Mouse (Mus musculus): Measurements from ENCODE around the gene Aloxe3. TPM values are rescaled to one million over a fixed set of nuclear protein-coding genes. Genes with fewer than 3 reads are reported as not detected.

Gene Aloxe3
- total RNA-seq (2014; rRNA removed) (10.0 and 11.6 TPM in 2 replicates), polyA plus RNA-seq (2015; fragmentation: Nextera tagmentation; extraction: Ambion mirVana) (8.5 and 14.9 TPM in 2 replicates)

DNA sequence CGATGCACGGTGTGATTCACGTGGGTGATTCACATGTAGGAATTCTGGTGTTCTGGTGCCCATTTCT is at the start of gene Aloxe3:
TSS of gene Aloxe3 (plus strand) at position 45 of the 67 bp plus-strand sequence.
- Histone ChIP-seq H3K9ac (peak within 1 kb of the TSS; percentile 59), H3K27me3 (ENCODE audit: insufficient read depth, low read length) (no peaks in the 10 kb centered on the region), H3K4me2 (ENCODE audit: low read depth) (peak within 1 kb of the TSS; percentile 62), H3K4me1 (ENCODE audit: insufficient read depth) (peaks cover 3% of the 10 kb centered on the region), H3K27ac (ENCODE audit: low read depth, low read length) (peak within 1 kb of the TSS; percentile 85), H3K4me3 (ENCODE audit: low read depth, low read length) (peak within 1 kb of the TSS; percentile 56), H3K36me3 (ENCODE audit: insufficient read depth) (no peaks in the 10 kb centered on the region), H3K9me3 (ENCODE audit: low read length) (no peaks in the 10 kb centered on the region)
- no peak for ATAC-seq
- WGBS, result 0% methylated on average over 3 of the region's 3 CpGs
- no peak for DNase-seq
- no peak for TF ChIP-seq CTCF (IDR thresholded peaks at IDR 0.05; ENCODE audit: low read depth)

DNA sequence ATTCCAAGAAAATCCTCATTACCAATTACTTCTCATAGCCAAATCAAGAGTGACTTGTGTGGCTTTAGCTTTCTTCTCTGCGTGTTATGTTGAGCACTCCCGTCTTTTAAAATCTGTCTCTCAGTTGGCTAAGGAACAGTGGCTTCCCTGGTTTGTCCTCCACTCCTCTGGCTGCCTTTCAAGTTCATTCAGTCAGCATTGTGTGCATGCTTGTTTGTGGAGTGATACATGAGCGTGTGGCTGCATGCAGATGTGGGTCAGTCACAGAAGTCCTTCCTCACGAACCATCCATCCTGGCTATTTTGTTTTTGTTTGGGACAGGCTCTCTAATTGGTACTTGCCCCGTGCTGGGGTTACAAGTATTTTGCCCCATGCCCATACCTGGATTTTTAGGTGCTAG is 49.1 kb upstream of the Aloxe3 start:
- Histone ChIP-seq H3K9me3 (ENCODE audit: low read length) (no peaks in the 10 kb centered on the region), H3K4me2 (ENCODE audit: low read depth) (no peak overlapping the region), H3K27ac (ENCODE audit: low read depth, low read length) (no peak overlapping the region), H3K4me3 (ENCODE audit: low read depth, low read length) (no peak overlapping the region), H3K27me3 (ENCODE audit: insufficient read depth, low read length) (no peaks in the 10 kb centered on the region), H3K4me1 (ENCODE audit: insufficient read depth) (peaks cover 7% of the 10 kb centered on the region), H3K36me3 (ENCODE audit: insufficient read depth) (no peaks in the 10 kb centered on the region), H3K9ac (no peak overlapping the region)
- ATAC-seq (no peak), DNase-seq (no peak)
- no peak for TF ChIP-seq CTCF (IDR thresholded peaks at IDR 0.05; ENCODE audit: low read depth)
- WGBS, result 30% methylated on average over 5 of the region's 5 CpGs

DNA sequence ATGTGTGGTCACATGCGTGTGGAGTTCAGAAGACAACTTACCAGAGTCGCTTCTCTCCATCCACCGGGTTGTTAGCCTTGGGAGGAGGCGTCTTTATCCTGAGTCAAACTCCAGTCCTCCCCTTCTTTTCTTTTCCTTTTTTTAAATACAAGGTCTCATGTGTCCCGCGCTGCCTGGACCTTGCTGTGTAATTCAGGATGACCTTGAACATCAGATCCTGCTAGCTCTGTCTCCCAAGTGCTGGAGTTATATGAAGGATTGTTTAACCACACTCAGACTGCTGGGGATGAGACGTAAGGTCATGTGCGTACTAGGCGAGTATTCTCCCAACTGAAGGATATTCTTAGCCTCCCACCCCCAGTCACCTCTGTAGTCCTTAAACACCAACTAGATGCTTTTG is 48.4 kb upstream of the Aloxe3 start:
- 90% methylated on average over 9 of the region's 9 CpGs for WGBS

DNA sequence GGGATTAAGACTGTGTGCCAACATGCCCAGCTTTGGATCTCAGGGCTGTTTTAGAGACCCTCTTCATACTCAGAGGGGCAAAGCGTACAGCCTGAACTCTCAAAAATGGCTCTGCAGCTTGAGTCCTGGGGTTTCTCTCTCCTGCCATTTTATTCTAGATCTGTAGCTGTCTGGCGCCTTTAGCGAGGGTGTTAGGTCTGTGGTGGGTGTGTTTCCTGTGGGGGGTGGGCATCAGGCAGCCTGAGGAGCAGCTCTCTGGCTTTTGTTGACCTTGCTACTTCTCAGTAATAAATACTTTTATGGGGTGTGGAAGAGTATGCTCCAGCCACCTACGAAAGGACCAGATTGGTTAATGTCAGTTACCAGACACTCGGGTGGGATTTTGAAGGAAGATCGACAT is 47.7 kb upstream of the Aloxe3 start:
- Histone ChIP-seq H3K4me1 (ENCODE audit: insufficient read depth) (no peaks in the 10 kb centered on the region), H3K4me2 (ENCODE audit: low read depth) (no peak overlapping the region), H3K27me3 (ENCODE audit: insufficient read depth, low read length) (no peaks in the 10 kb centered on the region), H3K9ac (no peak overlapping the region), H3K36me3 (ENCODE audit: insufficient read depth) (no peaks in the 10 kb centered on the region), H3K9me3 (ENCODE audit: low read length) (no peaks in the 10 kb centered on the region), H3K27ac (ENCODE audit: low read depth, low read length) (no peak overlapping the region), H3K4me3 (ENCODE audit: low read depth, low read length) (no peak overlapping the region)
- WGBS, result 84% methylated on average over 6 of the region's 6 CpGs
- ATAC-seq (no peak), DNase-seq (no peak)
- TF ChIP-seq CTCF (IDR thresholded peaks at IDR 0.05; ENCODE audit: low read depth), result no peak

More for the DNA sequence above, 48.4 kb upstream of the Aloxe3 start:
- H3K4me3 ChIP-seq (ENCODE audit: low read depth, low read length), result no peak overlapping the region
- no peaks in the 10 kb centered on the region for H3K36me3 ChIP-seq (ENCODE audit: insufficient read depth)
- TF ChIP-seq CTCF (IDR thresholded peaks at IDR 0.05; ENCODE audit: low read depth), result no peak
- no peak overlapping the region for H3K27ac ChIP-seq (ENCODE audit: low read depth, low read length)
- H3K27me3 ChIP-seq (ENCODE audit: insufficient read depth, low read length), result no peaks in the 10 kb centered on the region
- no peak overlapping the region for H3K4me2 ChIP-seq (ENCODE audit: low read depth)
- H3K9ac ChIP-seq, result no peak overlapping the region
- H3K9me3 ChIP-seq (ENCODE audit: low read length), result no peaks in the 10 kb centered on the region
- DNase-seq, result no peak
- H3K4me1 ChIP-seq (ENCODE audit: insufficient read depth), result peaks cover under 1% of the 10 kb centered on the region; the same call in 1 of the 2 replicates
- no peak for ATAC-seq

DNA sequence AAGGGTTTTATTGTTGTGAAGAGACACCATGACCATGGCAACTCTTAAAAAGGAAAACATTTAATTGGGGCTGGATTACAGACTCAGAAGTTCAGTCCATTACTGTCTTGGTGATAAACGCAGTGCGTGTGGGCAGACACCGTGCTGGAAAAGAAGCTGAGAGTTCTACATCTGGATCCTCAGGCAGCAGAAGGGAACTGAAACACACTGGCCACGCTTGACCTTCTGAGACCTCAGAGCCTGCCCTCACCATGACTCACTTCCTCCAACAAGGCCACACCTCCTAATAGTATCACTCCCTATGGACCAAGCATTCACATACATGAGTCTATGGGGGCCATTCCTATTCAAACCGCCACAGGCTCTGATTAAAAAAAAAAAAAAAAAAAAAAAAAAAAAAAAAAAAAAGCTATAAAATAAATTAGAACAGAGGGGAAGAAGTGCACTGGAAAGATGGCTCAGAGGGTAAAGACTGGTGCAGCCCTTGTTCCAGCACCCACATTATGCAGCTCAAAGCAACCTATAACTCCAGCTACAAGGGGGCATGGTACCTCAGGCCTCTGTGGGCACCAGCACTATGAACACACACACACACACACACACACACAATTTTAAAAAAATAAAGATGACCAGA is 46.8 kb upstream of the Aloxe3 start:
- no peak for TF ChIP-seq CTCF (IDR thresholded peaks at IDR 0.05; ENCODE audit: low read depth)
- Histone ChIP-seq H3K36me3 (ENCODE audit: insufficient read depth) (no peaks in the 10 kb centered on the region), H3K4me2 (ENCODE audit: low read depth) (no peak overlapping the region), H3K9ac (no peak overlapping the region), H3K27ac (ENCODE audit: low read depth, low read length) (no peak overlapping the region), H3K4me1 (ENCODE audit: insufficient read depth) (no peaks in the 10 kb centered on the region), H3K4me3 (ENCODE audit: low read depth, low read length) (no peak overlapping the region), H3K9me3 (ENCODE audit: low read length) (no peaks in the 10 kb centered on the region), H3K27me3 (ENCODE audit: insufficient read depth, low read length) (no peaks in the 10 kb centered on the region)
- no peak for ATAC-seq
- WGBS, result 85% methylated on average over 5 of the region's 5 CpGs
- DNase-seq, result no peak

DNA sequence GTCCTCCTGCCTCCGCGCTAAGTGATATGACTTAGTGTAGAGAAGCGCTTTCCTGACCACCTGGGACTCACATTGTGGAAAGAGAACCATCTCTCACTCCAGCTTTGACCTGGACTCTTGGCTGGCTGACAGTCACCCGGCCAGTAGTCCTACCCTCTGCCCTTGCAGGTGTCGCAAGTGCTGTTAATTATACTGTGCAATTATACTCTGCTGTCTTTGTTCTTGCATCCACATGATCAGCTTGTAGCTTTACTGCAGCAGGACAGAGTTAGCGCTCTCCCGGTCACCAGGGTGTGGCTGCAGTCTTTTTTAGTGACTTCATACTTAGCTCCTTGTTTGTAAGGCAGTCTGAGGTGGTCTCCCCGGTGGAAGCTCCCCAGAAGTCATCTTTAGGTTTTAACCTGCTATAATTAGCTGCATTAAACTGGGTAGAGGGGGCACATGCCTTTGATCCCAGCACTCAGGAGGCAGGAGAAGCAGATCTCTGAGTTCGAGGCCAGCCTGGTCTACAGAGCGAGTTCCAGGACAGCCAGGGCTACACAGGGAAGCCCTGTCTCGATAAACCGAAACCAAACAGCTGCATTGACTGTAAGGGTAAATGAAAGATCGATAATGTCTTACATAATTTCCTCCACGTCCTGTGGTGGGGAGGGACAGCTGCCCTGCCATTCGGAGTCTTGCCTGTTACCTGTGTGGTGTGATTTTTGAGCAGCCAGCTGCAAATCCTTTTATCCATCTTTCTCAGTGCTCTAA is 45.4 kb upstream of the Aloxe3 start:
- no peak overlapping the region for H3K9ac ChIP-seq
- H3K4me2 ChIP-seq (ENCODE audit: low read depth), result no peak overlapping the region
- no peak for DNase-seq
- no peak overlapping the region for H3K4me3 ChIP-seq (ENCODE audit: low read depth, low read length)
- no peaks in the 10 kb centered on the region for H3K27me3 ChIP-seq (ENCODE audit: insufficient read depth, low read length)
- no peaks in the 10 kb centered on the region for H3K4me1 ChIP-seq (ENCODE audit: insufficient read depth)
- ATAC-seq, result no peak
- 79% methylated on average over 15 of the region's 15 CpGs for WGBS
- TF ChIP-seq CTCF (IDR thresholded peaks at IDR 0.05; ENCODE audit: low read depth), result no peak
- H3K36me3 ChIP-seq (ENCODE audit: insufficient read depth), result no peaks in the 10 kb centered on the region
- no peaks in the 10 kb centered on the region for H3K9me3 ChIP-seq (ENCODE audit: low read length)
- no peak overlapping the region for H3K27ac ChIP-seq (ENCODE audit: low read depth, low read length)

DNA sequence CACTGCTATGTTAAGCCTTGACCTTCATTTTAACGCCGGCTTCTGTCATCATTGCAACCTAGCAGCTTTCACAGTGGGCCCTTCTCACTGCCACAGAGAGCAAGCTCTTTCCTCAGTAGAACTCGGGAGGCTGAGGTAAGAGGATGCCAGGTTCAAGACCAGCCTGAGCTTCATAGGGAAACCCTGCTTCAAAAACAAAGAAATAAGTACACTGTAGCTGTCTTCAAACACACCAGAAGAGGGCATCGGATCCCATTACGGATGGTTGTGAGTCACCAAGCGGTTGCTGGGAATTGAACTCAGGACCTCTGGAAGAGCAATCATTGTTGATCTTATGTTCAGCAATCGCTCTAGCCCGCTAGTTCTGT is 44.9 kb upstream of the Aloxe3 start:
- Histone ChIP-seq H3K27me3 (ENCODE audit: insufficient read depth, low read length) (no peaks in the 10 kb centered on the region), H3K9ac (no peak overlapping the region), H3K4me1 (ENCODE audit: insufficient read depth) (no peaks in the 10 kb centered on the region), H3K4me3 (ENCODE audit: low read depth, low read length) (no peak overlapping the region), H3K27ac (ENCODE audit: low read depth, low read length) (no peak overlapping the region), H3K4me2 (ENCODE audit: low read depth) (no peak overlapping the region), H3K36me3 (ENCODE audit: insufficient read depth) (no peaks in the 10 kb centered on the region), H3K9me3 (ENCODE audit: low read length) (no peaks in the 10 kb centered on the region)
- ATAC-seq (no peak), DNase-seq (no peak)
- no peak for TF ChIP-seq CTCF (IDR thresholded peaks at IDR 0.05; ENCODE audit: low read depth)
- 87% methylated on average over 8 of the region's 8 CpGs for WGBS

Measured in forebrain, postnatal 0 days (tissue).